Mouse (Mus musculus): ENCODE data around the gene Hist1h2bc.

- TF ChIP-seq CTCF (conservative IDR thresholded peaks at IDR 0.05; ENCODE audit: low read length) (no peak), POU5F1 (IDR thresholded peaks at IDR 0.05; ENCODE audit: borderline replicate concordance, low read length) (no peak)
Observed at GRCm38 (mm10) chr13:23709714-23710373, 25.8 kb downstream of the Hist1h2bc start.
